Mouse (Mus musculus): ENCODE results near the gene C1qc. TPM values are rescaled to one million over a fixed set of nuclear protein-coding genes. Genes with fewer than 3 reads are reported as not detected.

C1qc gene
- total RNA-seq, 4 experiments from 2014 or later, result 32.7 to 131 (median 67.3) TPM

GRCm38 (mm10) chr4:136895861-136896260 is 3.0 kb upstream of the C1qc start:
- DNase-seq (ENCODE audit: low spot score in 2 of 2), result no peak

- DNase-seq (ENCODE audit: low spot score in 2 of 2), result no peak
These were observed 2.0 kb upstream of the C1qc start for GRCm38 (mm10) chr4:136894821-136895220.

GRCm38 (mm10) chr4:136893691-136894543 is 1.1 kb upstream of the C1qc start:
- peak in 1 of 2 experiments; percentile 29 for DNase-seq (ENCODE audit: low spot score in 2 of 2)

- no peak for DNase-seq (ENCODE audit: low spot score in 2 of 2)
These were observed 494 bp downstream of the C1qc start for GRCm38 (mm10) chr4:136892371-136892770.

- no peak for DNase-seq (ENCODE audit: low spot score in 2 of 2)
These were observed 1.8 kb downstream of the C1qc start for GRCm38 (mm10) chr4:136891115-136891514.

GRCm38 (mm10) chr4:136889981-136890380 is 2.9 kb downstream of the C1qc start:
- no peak for DNase-seq (ENCODE audit: low spot score in 2 of 2)

- DNase-seq (ENCODE audit: low spot score in 2 of 2), result no peak
These were observed 5.2 kb downstream of the C1qc start for GRCm38 (mm10) chr4:136887714-136888113.

GRCm38 (mm10) chr4:136886101-136886500 is 6.8 kb downstream of the C1qc start, which contains the start of gene C1qb:
TSS of gene C1qb (minus strand) at chr4:136886187.
- no peak for DNase-seq (ENCODE audit: low spot score in 2 of 2)

GRCm38 (mm10) chr4:136878601-136879000 is 14.3 kb downstream of the C1qc start:
- DNase-seq (ENCODE audit: low spot score in 2 of 2), result no peak

- DNase-seq (ENCODE audit: low spot score in 2 of 2), result no peak
These were observed 14.7 kb downstream of the C1qc start for GRCm38 (mm10) chr4:136878171-136878570.

GRCm38 (mm10) chr4:136876971-136877370 is 15.9 kb downstream of the C1qc start:
- no peak for DNase-seq (ENCODE audit: low spot score in 2 of 2)

GRCm38 (mm10) chr4:136875012-136875411 is 17.9 kb downstream of the C1qc start:
- DNase-seq (ENCODE audit: low spot score in 2 of 2), result no peak

- DNase-seq (ENCODE audit: low spot score in 2 of 2), result no peak
These were observed 24.5 kb downstream of the C1qc start for GRCm38 (mm10) chr4:136868371-136868770.

- DNase-seq (ENCODE audit: low spot score in 2 of 2), result no peak
These were observed 25.0 kb downstream of the C1qc start for GRCm38 (mm10) chr4:136867690-136868345.

GRCm38 (mm10) chr4:136865531-136865930 is 27.3 kb downstream of the C1qc start:
- no peak for DNase-seq (ENCODE audit: low spot score in 2 of 2)

GRCm38 (mm10) chr4:136864751-136865470 is 28.0 kb downstream of the C1qc start:
- no peak for DNase-seq (ENCODE audit: low spot score in 2 of 2)

- no peak for DNase-seq (ENCODE audit: low spot score in 2 of 2)
These were observed 29.3 kb downstream of the C1qc start for GRCm38 (mm10) chr4:136863517-136863916.

- no peak for DNase-seq (ENCODE audit: low spot score in 2 of 2)
These were observed 30.5 kb downstream of the C1qc start for GRCm38 (mm10) chr4:136862411-136862810.

GRCm38 (mm10) chr4:136861806-136862205 is 31.1 kb downstream of the C1qc start:
- no peak for DNase-seq (ENCODE audit: low spot score in 2 of 2)

GRCm38 (mm10) chr4:136860022-136860421 is 32.8 kb downstream of the C1qc start:
- DNase-seq (ENCODE audit: low spot score in 2 of 2), result no peak

- no peak for DNase-seq (ENCODE audit: low spot score in 2 of 2)
These were observed 37.8 kb downstream of the C1qc start for GRCm38 (mm10) chr4:136855081-136855480.

- DNase-seq (ENCODE audit: low spot score in 2 of 2), result no peak
These were observed 39.9 kb downstream of the C1qc start for GRCm38 (mm10) chr4:136852989-136853388.
